Mouse (Mus musculus): Measurements from ENCODE around the gene Cdan1. TPM values are rescaled to one million over a fixed set of nuclear protein-coding genes. Genes with fewer than 3 reads are reported as not detected.
"Not testable (repeated sequence)": the region's sequence is repeated elsewhere in the genome, so short reads cannot be mapped to it uniquely, and the experiment has no call there.

Cdan1 gene
- total RNA-seq, 2 experiments from 2014 or later, result 24.1 to 27.6 TPM

- ATAC-seq (replicated peaks; ENCODE audit: poor library complexity, severe bottlenecking), result no peak
Observed at GRCm38 (mm10) chr2:120761922-120762321, 88.0 kb downstream of the Cdan1 start.

GRCm38 (mm10) chr2:120748041-120748440, 101.9 kb downstream of the Cdan1 start:
- ATAC-seq (replicated peaks; ENCODE audit: poor library complexity, severe bottlenecking), result no peak

DNA sequence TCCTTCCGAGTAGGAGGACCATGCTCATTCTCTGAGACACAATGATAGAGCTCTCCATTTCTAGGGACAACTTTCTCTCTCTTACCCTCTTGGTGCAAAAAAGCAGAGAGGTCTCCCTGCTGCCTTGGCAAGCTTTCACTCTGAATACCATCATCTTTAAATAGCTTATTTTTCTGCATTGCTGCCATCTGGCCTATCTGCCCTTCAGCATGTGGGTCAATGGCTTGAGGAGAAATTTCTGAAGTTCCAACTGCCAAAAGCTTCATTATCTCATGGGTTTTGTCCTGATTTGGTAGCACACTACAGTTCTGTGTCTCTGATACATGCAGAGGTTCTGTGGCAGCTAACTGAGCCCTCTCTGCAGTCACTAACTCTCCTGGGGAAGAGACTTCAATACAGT, 104.4 kb downstream of the Cdan1 start:
- ATAC-seq (replicated peaks; ENCODE audit: poor library complexity, severe bottlenecking), result no peak

DNA sequence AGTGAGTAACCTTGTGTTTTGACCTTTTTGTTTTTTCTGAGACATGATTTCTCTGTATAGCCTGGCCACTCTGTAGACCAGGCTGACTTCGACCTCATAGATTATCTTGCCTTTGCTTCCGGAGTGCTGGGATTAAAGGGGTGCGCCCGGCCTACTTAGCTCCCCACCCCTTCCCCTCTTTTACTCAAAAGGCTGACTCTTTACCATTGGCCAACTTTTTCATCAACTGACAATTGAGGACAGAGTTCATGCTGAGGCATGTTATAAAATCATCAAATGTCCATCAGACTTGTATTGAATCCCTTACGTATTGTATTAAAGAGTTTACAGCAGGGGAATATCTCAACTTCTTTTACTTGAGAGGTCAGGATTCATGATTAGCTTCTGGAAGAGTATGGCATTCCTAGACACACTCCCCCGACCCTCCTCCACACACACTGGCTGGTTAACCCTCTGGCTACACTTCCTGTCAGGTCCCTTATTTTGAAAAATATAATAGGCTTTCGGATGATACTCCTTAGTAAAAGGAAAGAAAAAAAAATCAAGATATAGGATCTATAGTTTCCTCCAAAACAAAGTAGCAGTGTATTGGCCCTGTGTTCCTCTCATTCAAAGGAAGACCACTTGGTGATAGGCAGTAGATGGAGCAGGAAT, 117.9 kb downstream of the Cdan1 start:
- ATAC-seq (replicated peaks; ENCODE audit: poor library complexity, severe bottlenecking), result no peak

DNA sequence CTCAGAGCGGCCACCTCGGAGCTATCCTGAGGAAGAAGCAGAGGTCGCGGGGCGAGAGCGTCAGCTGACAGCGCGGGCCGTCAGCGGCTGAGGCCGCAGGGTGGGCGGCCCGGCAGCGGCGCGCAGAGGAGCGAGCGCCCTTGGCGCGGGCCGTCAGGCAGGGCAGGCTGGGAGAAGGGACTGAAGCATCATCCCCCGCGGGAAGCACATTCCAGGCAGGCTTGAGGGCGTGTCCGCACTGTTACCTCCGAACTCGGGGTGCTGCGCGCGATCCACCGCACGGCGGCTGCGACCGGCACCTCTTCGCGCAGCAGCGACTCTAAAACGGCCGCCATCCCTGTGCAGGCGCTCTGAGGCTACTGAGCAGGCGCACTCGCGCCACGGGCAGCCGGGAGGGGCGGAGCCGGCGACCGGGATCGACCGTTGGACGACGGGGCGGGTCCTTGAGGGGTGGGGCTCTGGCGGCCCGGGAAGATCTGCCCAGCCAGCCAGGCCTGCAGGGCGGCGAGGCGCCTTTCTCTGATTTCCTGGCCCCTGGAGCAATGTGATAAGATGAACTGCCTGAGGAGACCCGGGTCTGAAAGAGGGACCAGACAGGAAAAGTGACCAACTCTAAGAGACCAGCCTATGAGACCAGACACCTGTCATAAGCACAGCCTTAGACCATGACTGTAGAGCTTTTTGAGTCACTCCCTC, 118.6 kb downstream of the Cdan1 start:
- peak; percentile 96 for ATAC-seq (replicated peaks; ENCODE audit: poor library complexity, severe bottlenecking)

DNA sequence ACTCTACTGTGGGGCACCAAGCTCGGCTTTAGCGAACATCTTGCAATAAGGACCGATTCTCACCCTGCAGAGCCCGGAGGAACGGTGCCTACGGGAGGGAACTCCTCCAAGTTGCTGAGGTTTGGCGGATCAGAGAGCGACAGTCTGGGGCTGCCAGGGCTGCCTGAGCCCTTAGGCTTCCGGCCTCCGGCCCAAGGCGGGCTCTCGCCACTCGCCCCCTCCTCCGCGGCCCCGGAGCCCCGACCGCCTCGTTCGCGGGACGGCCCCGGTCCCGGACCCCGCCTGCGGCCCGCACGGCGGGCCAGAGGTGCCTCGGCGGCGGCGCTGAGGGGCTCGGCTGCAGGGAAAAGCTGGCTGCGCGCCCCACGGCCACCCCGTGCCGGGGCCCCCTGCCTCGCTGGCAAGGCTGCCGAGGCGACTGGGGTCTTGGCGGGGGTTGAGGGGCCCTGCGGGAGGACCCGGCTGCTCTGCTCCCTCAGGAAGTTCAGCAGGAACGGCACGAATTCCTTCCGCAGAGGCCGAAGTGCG, 119.2 kb downstream of the Cdan1 start:
- no peak for ATAC-seq (replicated peaks; ENCODE audit: poor library complexity, severe bottlenecking)

- no peak for ATAC-seq (replicated peaks; ENCODE audit: poor library complexity, severe bottlenecking)
Observed at GRCm38 (mm10) chr2:120729775-120730585, 119.9 kb downstream of the Cdan1 start.

GRCm38 (mm10) chr2:120724176-120724575, 125.8 kb downstream of the Cdan1 start:
- ATAC-seq (replicated peaks; ENCODE audit: poor library complexity, severe bottlenecking), result no peak

GRCm38 (mm10) chr2:120723621-120724020, 126.3 kb downstream of the Cdan1 start:
- no peak for ATAC-seq (replicated peaks; ENCODE audit: poor library complexity, severe bottlenecking)

DNA sequence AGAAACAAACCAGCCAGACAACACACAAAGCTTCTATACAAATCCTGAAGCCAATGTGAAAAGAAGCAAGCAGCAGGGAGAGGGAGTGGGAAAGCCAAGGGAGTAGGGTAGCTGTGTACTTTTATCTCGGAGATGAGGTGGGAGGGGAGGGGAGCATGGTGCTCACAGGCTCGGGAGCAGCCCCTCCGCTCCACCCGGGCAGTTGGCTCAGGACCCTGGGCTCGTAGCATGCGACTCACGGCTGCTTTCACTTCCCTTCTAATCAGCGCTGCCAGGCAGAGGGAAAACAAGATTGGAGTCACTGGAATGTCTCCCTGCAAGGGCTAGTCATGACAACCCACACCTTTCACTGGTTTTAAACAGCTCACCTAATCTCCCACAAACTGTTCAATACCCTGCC, 127.4 kb downstream of the Cdan1 start:
- peak; percentile 44; the same call in 1 of the 2 replicates for ATAC-seq (replicated peaks; ENCODE audit: poor library complexity, severe bottlenecking)

DNA sequence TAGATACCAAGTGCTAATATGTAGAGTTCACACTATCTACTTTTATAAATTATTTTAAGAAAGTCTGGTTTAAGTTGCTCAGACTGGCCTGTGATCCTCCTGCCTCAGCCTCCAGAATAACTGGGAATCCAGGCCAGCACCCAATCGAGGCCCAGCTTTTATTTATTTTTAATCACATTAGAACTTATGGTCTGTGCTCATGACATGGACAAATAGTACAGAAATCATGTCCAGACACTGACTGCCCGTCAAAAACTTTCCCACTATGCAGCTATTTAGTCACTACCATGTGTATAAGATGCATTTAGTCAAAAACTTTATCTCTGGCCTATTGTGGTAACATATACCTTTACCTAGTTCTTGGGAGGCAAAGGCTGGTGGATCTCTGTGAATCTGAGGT, 128.0 kb downstream of the Cdan1 start:
- no peak for ATAC-seq (replicated peaks; ENCODE audit: poor library complexity, severe bottlenecking)

DNA sequence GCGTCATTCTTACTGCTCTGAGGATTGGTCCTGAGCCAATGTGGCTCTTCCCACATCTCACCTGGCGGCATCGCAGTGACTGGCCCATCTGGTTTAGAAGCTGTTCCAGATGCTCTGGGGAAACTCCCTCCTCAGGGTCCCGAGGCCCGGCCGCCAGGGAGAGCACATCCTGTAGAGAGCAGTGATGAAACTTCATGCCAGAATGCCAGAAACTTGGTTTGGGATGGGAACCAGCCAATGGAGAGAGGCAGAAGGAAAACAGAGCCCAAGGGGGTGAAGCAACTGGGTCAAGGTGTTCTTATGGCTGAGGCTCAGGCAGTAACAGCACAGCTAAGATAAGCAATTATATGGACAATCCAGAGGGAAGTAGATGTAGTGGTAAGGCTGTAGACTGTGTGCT, 129.1 kb downstream of the Cdan1 start:
- ATAC-seq (replicated peaks; ENCODE audit: poor library complexity, severe bottlenecking), result no peak

DNA sequence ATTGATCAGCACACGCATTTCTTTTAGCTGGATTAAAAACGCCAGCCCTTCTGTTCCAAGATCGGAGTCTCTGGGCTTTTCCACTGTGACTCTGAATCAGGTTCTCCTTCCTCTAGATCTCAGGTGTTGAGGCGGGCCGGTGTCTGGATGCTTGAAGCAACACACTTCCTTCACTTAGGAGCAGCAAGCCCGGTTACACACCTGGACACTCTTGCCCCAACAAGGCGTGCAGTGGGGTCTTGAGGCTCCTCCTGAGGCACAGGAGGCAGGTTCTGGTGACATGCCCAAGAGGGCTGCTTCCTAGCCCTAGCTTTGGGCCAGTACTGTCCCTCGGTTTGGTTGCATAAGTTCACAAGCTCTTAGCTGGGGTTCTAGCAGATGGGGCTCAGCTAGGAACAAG, 131.4 kb downstream of the Cdan1 start:
- no peak for ATAC-seq (replicated peaks; ENCODE audit: poor library complexity, severe bottlenecking)

DNA sequence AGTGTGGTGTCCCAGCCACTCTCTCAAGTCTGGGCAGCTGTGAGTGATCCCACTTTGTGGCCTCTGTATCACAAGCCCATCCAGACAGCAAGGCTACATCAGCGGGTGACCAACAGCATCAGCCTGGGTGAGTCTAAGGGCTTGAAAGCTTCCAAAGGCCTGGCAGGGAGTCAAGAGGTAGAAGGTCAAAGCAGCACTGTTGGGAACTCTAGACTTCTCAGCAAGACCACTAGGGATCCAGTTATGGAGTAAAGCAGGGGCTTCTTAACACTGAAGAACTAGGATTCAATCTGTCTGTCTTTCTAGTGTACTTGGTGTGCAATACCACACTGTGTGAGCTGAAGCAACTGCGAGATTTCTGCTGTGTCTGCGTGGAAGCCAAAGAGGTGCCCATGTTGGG, 136.5 kb downstream of the Cdan1 start:
- ATAC-seq (replicated peaks; ENCODE audit: poor library complexity, severe bottlenecking), result no peak

DNA sequence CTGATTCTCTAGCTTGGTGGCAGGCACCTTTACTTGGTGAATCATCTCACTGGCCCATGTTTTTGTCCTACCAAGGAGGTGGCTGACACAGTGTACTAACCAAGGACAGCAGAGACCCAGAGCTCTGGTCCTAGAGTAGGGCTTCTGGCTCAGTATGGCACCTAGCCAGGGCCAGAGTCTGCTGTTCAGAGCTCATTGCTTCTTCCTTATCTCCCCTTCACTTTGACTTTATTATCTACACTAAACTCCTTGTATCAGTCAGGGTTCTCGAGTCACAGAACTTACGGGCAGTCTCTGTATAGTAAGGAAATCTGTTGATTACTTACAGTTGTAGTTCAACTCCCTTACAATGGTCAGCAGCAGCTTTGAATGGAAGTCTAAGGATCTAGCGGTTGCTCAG, 139.0 kb downstream of the Cdan1 start:
- no peak for ATAC-seq (replicated peaks; ENCODE audit: poor library complexity, severe bottlenecking)

GRCm38 (mm10) chr2:120710154-120710553, 139.8 kb downstream of the Cdan1 start:
- ATAC-seq (replicated peaks; ENCODE audit: poor library complexity, severe bottlenecking), result no peak

- no peak for ATAC-seq (replicated peaks; ENCODE audit: poor library complexity, severe bottlenecking)
Observed at GRCm38 (mm10) chr2:120707041-120707440, 142.9 kb downstream of the Cdan1 start.

GRCm38 (mm10) chr2:120702675-120703074, 147.3 kb downstream of the Cdan1 start:
- ATAC-seq (replicated peaks; ENCODE audit: poor library complexity, severe bottlenecking), result no peak

- ATAC-seq (replicated peaks; ENCODE audit: poor library complexity, severe bottlenecking), result no peak
Observed at GRCm38 (mm10) chr2:120700379-120700885, 149.5 kb downstream of the Cdan1 start.

GRCm38 (mm10) chr2:120697767-120698166, 152.2 kb downstream of the Cdan1 start:
- no peak for ATAC-seq (replicated peaks; ENCODE audit: poor library complexity, severe bottlenecking)

- ATAC-seq (replicated peaks; ENCODE audit: poor library complexity, severe bottlenecking), result not testable (repeated sequence)
Observed at GRCm38 (mm10) chr2:120681151-120681550, 168.8 kb downstream of the Cdan1 start.

All from granulocyte monocyte progenitor cell, adult 5-6 weeks (primary cell).